Mouse (Mus musculus) erythroblast, adult 5-6 weeks (primary cell): ENCODE data around the gene Laptm4a. TPM values are rescaled to one million over a fixed set of nuclear protein-coding genes. Genes with fewer than 3 reads are reported as not detected.

Source experiments
- ATAC-seq: replicated peaks from 2 replicates; pipeline ENCODE4 v1.8.0; 2016; ENCODE audit warnings: moderate number of reproducible peaks, mild to moderate bottlenecking, moderate TSS enrichment, inconsistent platforms; ENCODE audit not compliant: poor library complexity, low FRiP score, severe bottlenecking
- total RNA-seq, 2 experiments: library from RNA; stranded (forward) in 1 of 2; stranded (reverse) in 1 of 2; fragments of 150-400 nt in 1 of 2; fragments of 200-764, 138-1000 nt in 1 of 2; gene quantifications; 2 replicates each; pipeline versions ENCODE4 v1.2.3 to v1.2.4; 2015 to 2017; ENCODE audit warnings: low replicate concordance in 2 of 2

Gene Laptm4a
- total RNA-seq (2015; ENCODE audit: low replicate concordance) (82.0 and 92.8 TPM in 2 replicates), total RNA-seq (2017; ENCODE audit: low replicate concordance) (120 and 147 TPM in 2 replicates)

GRCm38 (mm10) chr12:8921394-8922368, at the start of gene Laptm4a:
Gene Laptm4a (plus strand): TSS chr12:8921664.
- ATAC-seq: peak; percentile 88

- no peak for ATAC-seq
These were observed 45.9 kb upstream of the Laptm4a start for GRCm38 (mm10) chr12:8875583-8875982.

GRCm38 (mm10) chr12:8876865-8877264, 44.6 kb upstream of the Laptm4a start:
- ATAC-seq: no peak

GRCm38 (mm10) chr12:8877413-8877812, 44.1 kb upstream of the Laptm4a start:
- no peak for ATAC-seq

- ATAC-seq: no peak
These were observed 42.7 kb upstream of the Laptm4a start for GRCm38 (mm10) chr12:8878752-8879151.

- no peak for ATAC-seq
These were observed 42.1 kb upstream of the Laptm4a start for GRCm38 (mm10) chr12:8879389-8879788.

GRCm38 (mm10) chr12:8881736-8882135, 39.7 kb upstream of the Laptm4a start:
- no peak for ATAC-seq

GRCm38 (mm10) chr12:8882376-8882775, 39.1 kb upstream of the Laptm4a start:
- ATAC-seq: no peak

GRCm38 (mm10) chr12:8884426-8885145, 36.9 kb upstream of the Laptm4a start:
- ATAC-seq: no peak

- no peak for ATAC-seq
These were observed 36.3 kb upstream of the Laptm4a start for GRCm38 (mm10) chr12:8885146-8885543.

GRCm38 (mm10) chr12:8885950-8886349, 35.5 kb upstream of the Laptm4a start:
- ATAC-seq: no peak

GRCm38 (mm10) chr12:8888445-8888844, 33.0 kb upstream of the Laptm4a start:
- no peak for ATAC-seq

- ATAC-seq: 0 out of 2 replicates have a peak, but pooled peaks have one; percentile 68
These were observed 32.3 kb upstream of the Laptm4a start for GRCm38 (mm10) chr12:8889117-8889665.

GRCm38 (mm10) chr12:8892876-8893532, 28.5 kb upstream of the Laptm4a start:
- ATAC-seq: no peak

GRCm38 (mm10) chr12:8897140-8897539, 24.3 kb upstream of the Laptm4a start:
- no peak for ATAC-seq

- ATAC-seq: no peak
These were observed 22.3 kb upstream of the Laptm4a start for GRCm38 (mm10) chr12:8898879-8899785.

- no peak for ATAC-seq
These were observed 21.3 kb upstream of the Laptm4a start for GRCm38 (mm10) chr12:8900107-8900698.

- no peak for ATAC-seq
These were observed 20.4 kb upstream of the Laptm4a start for GRCm38 (mm10) chr12:8900919-8901663.
